Mouse (Mus musculus) lung, postnatal 4 days (tissue): ENCODE data around the gene Hibch.

Source experiments
- DNase-seq, 2 experiments: peaks; one replicate each; pipeline ENCODE4 v3.0.0; 2021

Gene Hibch

DNA sequence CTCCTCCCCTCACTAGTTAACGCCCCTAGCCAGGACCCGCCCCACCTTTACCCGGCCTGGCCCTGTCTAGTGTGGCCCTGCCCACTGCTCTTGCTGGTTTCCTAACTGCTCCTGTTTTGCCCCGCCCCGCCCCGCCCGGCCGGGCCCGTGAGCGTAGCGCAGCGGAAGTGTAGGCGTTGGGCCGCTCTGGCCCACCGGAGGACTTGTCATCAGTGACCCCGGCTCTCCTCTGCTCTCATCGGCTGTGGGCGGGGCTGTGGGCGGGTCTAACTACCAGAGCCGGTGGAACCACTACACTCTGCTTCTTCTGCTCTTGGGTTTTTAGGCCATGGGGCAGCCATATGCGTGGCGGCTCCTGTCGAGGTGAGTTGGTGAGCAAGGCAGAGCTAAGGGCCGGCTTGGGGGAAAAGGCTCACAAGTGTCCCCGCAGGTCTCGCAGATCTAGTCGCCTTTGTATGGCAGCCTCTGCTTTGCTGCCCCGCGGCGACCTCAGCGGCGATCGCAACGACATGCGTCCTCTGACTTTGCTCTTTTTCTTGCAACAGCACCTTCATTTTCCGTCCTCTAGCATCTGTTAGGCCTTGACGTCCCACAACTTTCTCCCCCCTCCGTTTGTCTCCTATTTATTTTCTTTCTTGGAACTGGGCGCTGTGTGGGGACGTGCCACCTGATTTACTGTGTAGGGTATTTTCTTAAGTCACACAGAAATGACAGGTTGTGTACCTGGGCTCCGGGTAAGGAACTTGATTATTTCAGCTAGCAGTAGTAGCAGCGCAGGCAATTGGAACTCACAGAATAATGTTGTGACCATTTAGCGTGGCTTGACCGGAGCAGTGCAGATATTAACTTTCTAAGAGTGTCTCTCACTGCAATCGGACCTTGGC is at the start of gene Hibch:
Gene Hibch (plus strand): TSS at position 148 of the 884 bp plus-strand sequence.
- peak; percentile 99 to 100 for DNase-seq

DNA sequence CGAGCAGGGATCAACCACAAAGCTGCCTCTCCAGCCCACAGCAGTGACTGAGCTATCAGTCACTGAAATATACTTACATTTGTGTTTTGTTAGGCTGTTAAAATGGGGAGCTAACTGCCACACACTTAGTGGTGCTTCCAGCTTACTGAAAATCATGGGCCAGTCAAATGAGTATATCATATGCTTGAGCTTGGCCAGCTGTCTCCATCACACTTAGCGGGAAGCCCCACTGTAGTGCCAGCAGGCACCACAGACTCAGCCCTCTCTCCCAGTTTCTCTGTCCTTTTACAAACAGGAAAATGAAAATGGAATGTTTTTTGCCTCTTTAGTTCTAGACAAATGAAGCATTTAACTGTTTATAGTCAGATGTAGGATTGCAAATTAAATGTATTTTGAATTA is 48.8 kb upstream of the Hibch start:
- no peak for DNase-seq

DNA sequence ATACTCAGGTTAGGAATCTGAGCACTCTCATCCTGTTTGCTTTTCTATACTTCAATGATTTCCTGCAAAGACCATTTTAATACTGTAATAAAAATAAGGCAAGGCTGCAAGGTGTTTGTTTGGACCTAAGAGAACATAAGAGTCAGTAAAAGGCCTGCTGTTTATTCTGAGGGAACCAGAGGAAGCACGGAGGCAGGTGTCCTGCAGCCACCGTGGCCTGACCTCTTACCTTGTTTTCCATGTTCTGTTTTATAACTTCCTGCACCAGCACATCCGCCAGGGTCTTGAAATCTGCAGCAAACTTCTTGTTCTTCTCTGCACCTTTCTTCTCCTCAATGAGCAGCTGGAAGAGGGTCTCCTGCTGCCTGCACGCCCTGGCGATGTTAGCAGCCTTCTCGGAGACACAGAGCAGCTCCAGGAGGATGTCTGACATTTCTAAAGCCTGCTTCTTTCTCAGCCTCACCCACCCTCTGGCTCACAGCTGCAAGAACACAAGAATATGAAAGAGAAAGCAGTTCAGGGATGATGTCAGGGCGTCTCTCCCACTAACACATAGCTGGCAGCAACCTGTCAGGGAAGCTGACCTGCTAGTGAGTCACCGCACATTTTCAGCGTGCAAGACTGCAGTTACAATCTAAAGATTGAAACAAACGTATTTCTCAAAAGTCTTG is 45.5 kb upstream of the Hibch start:
- DNase-seq = peak; percentile 16 to 21

DNA sequence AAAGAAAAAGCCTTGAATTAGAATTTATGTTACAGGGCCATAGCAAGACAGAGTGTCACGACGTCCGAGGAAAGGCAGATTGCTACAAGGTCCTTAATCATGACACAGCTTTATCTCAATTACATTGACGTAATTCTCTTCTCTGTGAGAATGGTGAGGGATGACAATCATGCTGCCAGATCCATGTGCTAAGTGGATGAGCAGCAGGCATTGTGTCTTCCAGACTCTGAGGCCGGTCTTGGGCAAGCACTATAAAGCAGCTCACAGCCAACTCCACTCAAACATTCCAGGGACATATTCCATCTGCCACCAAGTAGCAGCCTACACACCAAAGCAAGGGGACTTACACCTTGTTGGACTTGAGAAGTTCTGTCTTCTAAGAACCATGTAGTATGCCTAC is 45.0 kb upstream of the Hibch start:
- DNase-seq = no peak

DNA sequence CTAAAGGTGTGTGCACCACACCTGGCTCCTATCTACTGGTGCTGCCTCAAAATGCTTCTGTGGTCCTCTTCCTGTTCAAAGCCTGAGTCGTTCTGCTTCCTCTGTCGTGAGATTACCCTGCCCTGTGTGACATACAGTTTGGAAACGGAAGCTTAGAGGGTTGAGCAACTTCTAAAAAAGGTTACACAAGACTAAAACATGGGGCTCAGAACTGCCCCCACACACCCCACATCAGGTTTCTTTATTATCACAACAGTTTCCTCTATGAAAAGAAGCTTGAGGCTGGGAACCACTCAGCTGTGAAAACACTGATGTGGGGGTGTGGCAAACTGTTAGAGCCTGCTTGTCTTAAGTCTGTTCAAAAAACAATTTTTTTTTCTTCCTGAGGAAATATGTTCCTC is 44.4 kb upstream of the Hibch start:
- peak in 1 of 2 experiments; percentile 26 for DNase-seq

DNA sequence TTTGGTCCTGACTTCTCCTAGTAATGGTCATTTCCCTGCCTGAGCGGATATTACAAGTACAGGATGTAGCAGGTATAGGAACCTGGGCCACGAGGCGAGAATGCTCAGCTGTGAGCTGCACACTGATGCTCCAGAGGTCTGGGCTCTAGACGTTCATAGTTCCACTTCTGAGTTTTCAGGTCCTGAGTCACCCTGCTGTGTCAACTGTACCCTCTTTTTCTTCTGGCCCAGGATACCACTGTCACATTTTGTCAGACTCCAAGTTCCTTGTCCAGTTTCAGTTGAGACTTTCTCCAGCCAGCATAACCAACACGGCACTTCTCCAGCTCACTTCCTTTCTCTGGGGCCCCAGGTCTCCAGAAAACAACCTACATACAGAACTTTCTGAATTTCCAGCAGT is 43.1 kb upstream of the Hibch start:
- DNase-seq = no peak

DNA sequence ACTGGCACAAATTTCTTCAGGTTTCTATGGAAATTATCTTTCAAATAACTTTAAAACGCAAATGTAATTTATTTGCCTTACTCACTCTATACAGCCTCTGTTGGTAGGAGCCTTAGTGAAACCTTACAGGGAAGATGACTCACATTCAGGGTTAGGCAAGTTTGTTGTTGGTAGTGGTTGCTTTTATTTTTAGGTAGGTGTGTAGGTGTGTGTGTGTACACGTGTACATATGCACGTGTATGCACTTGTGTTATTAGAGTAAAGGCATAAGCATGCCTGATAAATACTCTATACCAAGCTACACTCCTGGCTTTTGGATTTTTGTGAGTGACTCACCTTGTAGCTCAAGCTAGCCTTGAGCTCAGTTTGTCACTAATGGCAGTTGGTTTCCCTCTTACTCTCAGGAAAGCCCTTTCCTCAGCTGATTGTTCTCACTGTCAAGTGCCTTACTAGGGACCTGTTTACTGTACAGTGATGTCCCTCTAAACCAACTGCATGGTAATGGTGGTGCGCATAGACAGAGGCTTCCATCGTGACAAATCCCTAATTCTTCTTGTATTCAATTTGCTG is 42.2 kb upstream of the Hibch start:
- no peak for DNase-seq

DNA sequence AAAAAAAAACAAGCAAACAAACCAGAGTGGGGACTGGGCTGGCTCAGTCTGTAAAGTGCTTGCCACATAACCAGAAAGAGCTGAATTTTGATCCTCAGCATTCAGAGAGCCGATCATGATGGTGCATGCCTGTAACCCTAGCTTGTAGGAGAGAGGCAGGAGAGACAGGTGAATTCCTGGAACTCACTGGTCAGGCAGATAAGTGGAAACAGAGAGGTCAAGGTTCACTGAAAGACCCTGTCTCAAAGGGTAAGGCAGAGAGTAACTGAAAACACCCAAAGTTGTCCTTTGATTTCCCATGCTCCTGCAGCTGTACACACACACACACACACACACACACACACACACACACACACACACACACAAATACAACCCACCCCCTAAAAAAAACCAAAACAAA is 39.7 kb upstream of the Hibch start:
- DNase-seq = no peak

DNA sequence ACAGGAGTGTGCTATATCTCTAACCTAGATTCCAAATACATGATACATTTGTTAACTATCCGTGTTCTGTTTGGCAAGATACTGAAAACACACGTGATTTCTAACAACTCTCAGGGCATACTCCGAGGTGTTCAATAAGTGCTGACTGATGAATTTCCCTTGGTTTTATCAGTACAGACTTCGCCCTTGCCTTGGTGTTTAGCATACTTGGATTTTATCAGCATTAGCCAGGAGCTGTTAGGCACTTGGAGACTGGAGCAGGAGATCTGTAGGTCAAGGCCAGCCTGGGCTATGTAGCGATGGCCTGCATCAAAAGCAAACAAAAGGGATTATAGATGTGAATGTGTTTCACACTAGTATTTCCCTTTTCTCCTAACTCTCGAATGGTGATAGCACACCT is 36.3 kb upstream of the Hibch start:
- DNase-seq = no peak

DNA sequence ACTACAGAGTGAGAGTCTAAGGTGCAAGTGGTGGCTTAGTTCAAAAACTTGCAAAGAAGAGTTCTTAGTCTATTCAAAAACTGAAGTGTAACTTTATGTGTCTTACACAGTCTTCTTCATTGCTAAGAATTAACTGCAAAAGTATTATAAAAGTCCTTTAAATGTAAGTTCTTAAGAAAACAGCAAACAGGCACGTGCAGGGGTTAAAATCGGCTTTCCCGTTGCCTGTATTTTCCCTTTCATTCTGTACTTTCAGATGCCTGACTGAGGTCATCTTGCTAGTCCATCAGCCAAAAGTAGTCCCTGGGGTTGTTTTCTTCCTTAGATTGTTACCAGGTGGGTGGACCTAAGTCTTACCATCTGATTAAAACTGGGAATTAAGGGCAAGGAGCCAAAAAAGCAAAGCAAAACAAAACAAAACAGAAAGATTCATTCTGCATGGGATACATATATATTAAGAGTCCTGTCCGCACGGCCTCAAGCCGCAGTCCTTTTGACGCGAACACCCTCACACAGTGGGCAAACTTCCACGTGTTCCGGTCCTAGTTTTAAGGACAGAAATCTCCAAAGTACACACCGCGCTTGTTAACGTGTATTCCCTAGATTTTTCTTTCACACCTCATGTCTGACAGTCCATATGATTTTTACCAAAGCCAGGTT is 28.4 kb upstream of the Hibch start:
- DNase-seq = no peak

DNA sequence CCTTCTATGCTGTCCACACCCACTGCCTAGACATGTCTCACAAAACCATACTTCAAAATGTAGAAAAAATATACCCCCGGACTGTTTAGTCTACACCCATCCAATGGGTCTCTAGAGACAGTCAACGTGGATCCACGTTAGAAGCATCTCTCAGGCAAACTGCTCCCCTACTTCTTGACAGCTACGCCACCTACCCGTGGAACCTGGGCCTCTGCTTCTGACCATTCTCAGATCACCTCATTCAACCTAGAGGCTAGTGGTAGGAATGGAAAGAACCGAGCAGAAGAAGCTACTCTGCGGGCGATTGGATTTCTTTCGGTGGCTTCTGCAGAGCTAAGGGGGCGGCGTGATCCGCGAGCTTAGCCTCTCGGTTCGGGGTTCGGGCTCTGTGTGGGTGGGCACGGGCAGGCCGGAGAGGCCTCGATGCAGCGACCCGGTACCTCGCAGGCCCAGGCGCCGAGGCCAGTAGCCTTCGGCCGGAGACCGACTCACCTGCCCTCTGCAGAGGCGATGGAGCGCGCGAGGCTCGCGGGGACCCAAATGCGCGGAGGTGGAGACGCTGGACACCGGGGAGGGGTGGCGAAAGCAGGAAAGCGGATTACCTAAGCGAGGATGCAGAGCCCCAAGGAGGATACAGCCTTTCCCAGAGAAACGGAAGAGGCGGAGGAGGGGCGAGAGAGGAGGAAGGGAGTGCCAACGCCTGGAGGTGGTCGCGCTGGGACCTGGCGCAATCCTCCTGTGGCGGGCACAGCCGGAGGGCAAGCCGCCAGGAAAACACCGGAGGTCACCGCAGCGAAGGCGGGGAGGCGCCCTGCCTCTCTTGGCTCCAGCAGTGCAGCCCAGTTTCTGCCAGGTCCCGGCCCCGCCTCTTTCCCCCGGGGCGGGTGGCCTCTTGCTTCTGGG is 27.6 kb upstream of the Hibch start, which contains the start of gene Inpp1:
Gene Inpp1 (minus strand): TSS at position 779 of the 903 bp plus-strand sequence.
- DNase-seq = peak; percentile 86 to 90

DNA sequence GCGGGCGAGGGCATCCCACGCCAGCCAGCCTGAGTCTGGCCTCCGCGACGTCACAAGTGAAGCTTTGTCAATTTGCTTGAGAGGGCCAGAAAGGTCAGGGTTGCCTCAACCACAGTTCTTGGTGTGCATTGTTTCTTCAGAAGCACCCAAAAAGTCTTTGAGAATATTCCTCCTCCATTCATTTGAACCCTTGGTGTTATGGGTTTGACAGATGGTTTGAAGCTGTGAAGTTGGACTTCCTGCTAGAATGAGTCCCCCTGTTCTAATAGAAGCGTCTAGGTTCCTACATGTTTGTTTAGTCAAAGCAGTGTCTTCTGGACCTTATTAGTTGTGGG is 26.9 kb upstream of the Hibch start:
- no peak for DNase-seq

DNA sequence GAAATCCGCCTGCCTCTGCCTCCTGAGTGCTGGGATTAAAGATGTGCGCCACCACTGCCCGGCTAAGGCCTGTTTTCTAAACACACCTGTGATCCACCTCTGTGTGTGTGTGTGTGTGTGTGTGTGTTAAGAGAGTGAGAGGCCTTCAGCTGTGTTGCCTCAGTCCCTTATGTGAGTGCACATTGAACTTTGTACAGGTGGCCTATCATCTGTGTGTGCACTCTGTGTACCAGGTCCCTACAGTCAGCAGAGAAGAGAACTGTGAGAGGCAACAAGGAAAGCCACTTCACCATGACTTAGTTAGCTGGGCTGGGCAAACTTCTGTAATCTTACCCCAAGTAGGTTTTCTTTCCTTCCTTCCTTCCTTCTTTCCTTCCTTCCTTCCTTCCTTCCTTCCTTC is 5.6 kb upstream of the Hibch start:
- DNase-seq = no peak

DNA sequence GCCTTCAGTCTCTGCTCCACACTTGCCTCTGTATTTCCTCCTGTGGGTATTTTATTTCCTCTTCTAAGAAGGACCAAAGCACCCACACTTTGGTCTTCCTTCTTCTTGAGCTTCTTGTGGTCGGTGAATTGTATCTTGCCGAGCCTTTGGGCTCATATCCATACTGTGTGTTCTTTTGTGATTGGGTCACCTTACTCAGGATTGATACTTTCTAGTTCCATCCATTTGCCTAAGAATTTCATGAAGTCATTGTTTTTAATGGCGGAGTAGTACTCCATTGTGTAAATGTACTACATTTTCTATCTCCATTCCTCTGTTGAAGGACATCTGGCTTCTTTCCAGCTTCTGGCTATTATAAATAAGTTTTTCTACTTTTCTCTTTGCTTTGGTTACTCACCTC is 375 bp upstream of the Hibch start:
- no peak for DNase-seq

DNA sequence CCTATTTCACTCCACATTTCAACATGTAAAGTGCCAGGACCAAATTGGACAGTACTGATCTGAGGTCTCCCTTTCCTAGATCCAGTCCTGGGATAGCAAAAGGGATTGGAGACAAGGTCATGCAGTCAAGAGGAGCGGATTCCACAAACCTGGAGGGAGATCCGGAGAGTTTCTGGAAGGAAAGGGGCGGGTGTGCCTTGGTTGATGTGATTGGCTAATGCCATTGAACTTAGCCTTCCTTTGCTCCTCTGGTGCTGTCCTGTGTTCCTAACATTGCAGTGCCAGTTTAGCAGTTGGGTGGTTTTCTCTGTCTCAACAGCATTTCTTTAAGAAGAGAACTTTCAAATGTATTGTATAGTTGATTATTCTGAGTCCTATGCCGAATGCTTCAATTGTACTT is 1.8 kb downstream of the Hibch start:
- no peak for DNase-seq

DNA sequence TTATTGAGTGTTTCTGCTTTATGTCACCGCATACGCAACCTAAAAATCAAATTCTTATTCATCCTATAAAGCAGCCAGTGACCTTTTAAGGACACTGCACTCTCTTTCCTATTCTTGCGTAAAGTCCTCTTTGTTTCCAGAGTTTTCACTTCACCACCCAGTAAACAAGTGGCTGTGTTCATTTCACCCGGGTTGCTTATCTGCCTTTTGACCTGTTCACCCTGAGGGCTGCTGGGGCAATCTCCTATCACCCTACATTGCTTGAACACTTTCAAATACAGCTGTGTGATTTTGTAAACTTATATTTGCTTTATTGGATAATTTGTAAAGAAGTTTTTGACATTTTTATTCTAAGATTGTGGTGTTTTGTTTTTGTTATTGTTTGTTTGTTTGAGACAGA is 4.7 kb downstream of the Hibch start:
- no peak for DNase-seq

DNA sequence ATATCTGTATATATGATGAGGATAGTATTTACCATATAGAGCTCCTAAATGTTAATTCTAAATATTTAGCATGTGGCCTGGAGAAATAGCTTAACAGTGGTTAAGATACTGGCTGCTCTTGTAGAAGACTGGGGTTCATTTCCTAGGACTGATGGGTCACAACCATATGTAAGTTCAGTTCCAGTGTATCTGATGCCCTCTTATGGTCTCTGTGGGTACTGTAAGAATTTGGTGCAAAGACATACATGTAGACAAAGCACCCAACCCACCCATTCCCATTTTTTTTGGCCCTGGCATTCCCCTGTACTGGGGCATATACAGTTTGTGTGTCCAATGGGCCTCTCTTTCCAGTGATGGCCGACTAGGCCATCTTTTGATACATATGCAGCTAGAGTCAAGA is 9.3 kb downstream of the Hibch start:
- peak in 1 of 2 experiments; percentile 51 for DNase-seq

DNA sequence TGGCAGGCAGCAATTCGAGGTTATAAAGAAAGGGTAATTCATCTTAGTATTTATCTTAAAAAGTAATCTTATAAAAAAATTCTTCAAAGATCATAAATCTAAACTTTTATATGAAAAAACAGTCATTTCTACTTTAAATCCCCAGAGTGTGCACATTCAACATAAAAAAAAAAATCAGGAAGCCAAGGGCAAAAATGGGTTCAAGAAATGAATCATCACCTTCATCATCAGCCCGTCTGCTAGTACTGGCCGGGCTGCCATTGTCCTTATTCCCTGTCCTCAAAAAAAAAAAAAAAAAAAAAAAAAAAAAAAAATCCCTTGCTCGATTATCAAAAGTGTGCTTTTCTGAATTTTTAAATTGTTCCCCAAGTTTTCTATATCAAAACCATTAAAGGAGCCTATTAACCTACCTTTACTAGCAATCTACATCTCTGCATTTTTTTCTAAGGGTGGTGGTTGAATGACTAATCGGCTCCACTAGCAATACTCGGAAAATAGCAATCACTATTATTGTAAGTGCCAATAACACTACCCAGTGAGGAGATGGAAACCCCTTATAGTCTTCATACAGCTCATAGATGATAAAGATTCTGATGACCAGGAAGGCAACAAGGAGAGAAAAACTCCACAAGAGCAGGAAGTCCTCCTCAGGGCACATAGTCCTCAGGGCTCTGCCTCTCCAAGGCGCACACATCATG is 11.3 kb downstream of the Hibch start:
- no peak for DNase-seq

DNA sequence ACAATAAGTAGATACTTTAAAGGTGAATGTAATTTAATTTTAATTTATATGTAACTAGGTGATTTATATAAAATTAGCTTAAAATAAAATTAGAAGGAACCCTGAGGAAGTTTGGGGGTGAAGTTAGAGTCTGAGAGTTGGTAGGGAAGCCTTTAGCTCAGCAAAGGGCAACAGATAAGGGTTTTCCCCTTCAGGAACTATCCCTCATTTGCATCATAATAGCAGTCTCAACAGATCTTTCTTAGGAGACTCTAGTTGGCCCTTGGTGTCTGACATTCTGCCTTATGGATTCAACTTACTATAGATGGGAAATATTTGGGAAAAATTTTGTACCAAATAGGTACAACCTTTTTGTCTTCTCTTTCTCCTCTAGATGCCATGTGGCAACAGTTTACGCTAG is 19.5 kb downstream of the Hibch start:
- no peak for DNase-seq

DNA sequence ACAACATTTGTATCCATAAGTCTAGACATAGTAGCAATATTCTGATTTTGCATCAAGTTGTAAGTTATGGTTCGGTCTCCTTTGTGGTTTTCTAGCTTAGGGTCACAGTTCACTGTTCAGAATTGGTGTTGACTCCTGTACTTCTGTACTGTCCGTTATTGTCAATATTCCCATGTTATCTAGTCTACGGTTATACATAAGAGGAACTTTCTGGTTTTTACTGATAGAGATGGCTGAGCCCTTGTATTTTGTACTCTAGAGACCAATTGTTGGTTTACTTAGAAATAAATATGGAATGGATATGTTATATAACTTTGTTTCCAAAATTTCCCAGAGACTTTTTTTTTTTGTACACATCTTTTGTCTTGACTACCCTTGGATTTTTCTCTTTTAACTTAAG is 21.3 kb downstream of the Hibch start:
- no peak for DNase-seq

DNA sequence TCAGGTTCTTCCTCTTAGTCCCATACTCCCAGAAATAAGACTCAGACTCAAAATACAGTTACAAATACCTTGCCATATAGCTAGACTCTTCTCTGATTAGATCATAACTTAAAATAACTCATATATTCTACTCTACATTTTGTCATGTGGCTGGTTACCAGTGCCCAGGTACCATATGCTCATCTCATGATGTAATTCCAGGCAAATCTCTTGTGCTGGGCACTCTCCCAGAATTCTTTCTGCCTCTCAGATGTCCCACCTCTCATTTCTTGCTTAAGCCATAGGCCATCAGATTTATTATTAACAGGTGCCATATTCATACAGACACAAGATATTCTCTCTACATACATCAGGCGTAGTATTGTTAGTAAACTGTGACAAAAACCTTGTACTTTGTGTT is 23.1 kb downstream of the Hibch start:
- no peak for DNase-seq

DNA sequence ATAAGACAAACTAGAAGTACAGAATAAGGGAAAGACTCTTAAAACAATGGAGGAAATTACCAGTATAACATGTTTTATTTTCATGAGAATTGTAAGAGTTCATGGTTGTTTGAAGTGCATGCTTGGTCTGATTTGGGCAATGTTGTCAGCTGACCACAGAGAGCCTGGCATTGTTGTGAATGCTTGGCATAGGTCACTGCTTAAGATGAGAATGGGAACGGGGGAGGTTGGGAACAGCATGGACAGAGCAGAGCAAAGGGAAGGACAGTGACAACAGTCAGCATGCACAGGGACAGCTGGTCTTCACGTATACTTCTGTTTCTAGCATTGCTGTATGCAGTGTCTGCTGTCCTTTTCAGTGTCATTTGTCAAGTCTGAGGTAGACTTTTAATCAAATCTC is 39.5 kb downstream of the Hibch start:
- no peak for DNase-seq
